Mouse (Mus musculus) kidney, adult 2 months (tissue): ENCODE measurements around the gene Cog1. TPM values are rescaled to one million over a fixed set of nuclear protein-coding genes. Genes with fewer than 3 reads are reported as not detected.

Source experiments
- DNase-seq: peaks from one replicate; pipeline ENCODE4 v3.0.0; 2021
- H3K27ac ChIP-seq: fragments of 200-500 bp; 2 replicates; pipeline ENCODE4 v1.5.1; 2012; ENCODE audit warnings: low read depth, low read length, control low read depth, inconsistent platforms; ENCODE audit not compliant: insufficient read depth
- H3K27me3 ChIP-seq: fragments of 200-500 bp; replicated peaks from 2 replicates; pipeline ENCODE4 v1.6.1; 2012; ENCODE audit warnings: mild to moderate bottlenecking, moderate library complexity, low read length, inconsistent platforms; ENCODE audit not compliant: control insufficient read depth, insufficient read depth
- H3K36me3 ChIP-seq: fragments of 200-500 bp; 2 replicates; pipeline ENCODE4 v1.6.1; 2012; ENCODE audit warnings: mild to moderate bottlenecking, moderate library complexity, low read length, inconsistent platforms; ENCODE audit not compliant: control insufficient read depth, insufficient read depth
- H3K4me1 ChIP-seq: fragments of 200-500 bp; 2 replicates; pipeline ENCODE4 v1.6.1; 2011; ENCODE audit warnings: low read length; ENCODE audit not compliant: control insufficient read depth, insufficient read depth
- H3K4me3 ChIP-seq: fragments of 200-500 bp; 2 replicates; pipeline ENCODE4 v1.5.1; 2011; ENCODE audit warnings: mild to moderate bottlenecking, low read depth, low read length, control low read depth; ENCODE audit not compliant: insufficient read depth
- CTCF ChIP-seq: fragments of 200-500 bp; conservative IDR thresholded peaks from 2 replicates; pipeline ENCODE4 v1.5.1; 2011; ENCODE audit warnings: low read depth, mild to moderate bottlenecking, control low read depth, low read length, moderate library complexity, mixed read lengths; ENCODE audit not compliant: insufficient read depth, insufficient read length
- POLR2A ChIP-seq: fragments of 200-500 bp; IDR thresholded peaks from one replicate; pipeline ENCODE4 v1.6.1; 2011; ENCODE audit warnings: low read depth, low read length, control low read depth
- WGBS: fragments of 180-500 bp; shearing (Covaris S2); methylation state at CpG from one replicate; pipeline ENCODE4 v1.1.7; 2018; 5-methylcytosine and 5-hydroxymethylcytosine counted together
- polyA plus RNA-seq: library from polyadenylated mRNA; depleted of rRNA; stranded (reverse); fragments of >200 nt; gene quantifications from 2 replicates; pipeline ENCODE4 v1.2.3, GENCODE M21; 2012; rRNA removed

Cog1 gene
- 32.8 and 38.7 TPM in 2 replicates for polyA plus RNA-seq

DNA sequence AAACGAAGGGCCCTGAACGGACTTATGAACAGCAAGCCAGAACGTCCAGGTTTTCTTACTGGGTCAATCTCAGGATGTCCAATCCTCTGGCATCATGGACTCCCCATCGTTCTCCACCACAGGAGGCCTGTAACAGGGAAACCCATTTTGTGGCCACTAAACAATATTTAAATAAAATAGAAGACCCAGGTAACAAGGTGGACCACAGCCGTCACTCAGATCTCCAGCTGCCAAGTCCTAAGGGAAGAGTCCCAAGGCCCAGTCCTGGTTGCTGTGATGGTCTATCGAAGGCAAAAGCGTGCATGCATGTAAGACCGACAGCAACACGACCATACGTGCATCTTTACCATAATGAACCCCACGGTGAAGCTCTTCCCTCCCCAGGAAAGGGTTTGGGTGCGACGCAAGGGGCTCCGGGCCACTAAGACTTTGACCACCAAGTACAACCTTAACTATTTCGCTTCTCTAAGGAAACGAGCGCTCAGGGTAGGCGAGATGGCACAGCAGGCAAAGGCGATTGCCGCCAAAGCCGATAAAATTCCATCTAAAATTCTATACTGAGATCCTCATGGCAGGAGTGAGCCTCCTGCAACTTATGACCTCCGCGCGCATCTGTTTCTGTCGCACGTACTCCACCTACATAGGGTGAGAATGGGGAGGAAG, at the start of gene Cog1:
TSS of gene Cog1 (plus strand) at position 480 of the 663 bp plus-strand sequence.
- Histone ChIP-seq H3K4me3 (peak within 1 kb of the TSS; percentile 100), H3K27ac (peak within 1 kb of the TSS; percentile 96), H3K27me3 (no peaks in the 10 kb centered on the region), H3K4me1 (peaks cover 15% of the 10 kb centered on the region), H3K36me3 (no peaks in the 10 kb centered on the region)
- DNase-seq = no peak
- no peak for TF ChIP-seq POLR2A
- no peak for TF ChIP-seq CTCF
- WGBS = 46% methylated on average over 26 of the region's 26 CpGs

DNA sequence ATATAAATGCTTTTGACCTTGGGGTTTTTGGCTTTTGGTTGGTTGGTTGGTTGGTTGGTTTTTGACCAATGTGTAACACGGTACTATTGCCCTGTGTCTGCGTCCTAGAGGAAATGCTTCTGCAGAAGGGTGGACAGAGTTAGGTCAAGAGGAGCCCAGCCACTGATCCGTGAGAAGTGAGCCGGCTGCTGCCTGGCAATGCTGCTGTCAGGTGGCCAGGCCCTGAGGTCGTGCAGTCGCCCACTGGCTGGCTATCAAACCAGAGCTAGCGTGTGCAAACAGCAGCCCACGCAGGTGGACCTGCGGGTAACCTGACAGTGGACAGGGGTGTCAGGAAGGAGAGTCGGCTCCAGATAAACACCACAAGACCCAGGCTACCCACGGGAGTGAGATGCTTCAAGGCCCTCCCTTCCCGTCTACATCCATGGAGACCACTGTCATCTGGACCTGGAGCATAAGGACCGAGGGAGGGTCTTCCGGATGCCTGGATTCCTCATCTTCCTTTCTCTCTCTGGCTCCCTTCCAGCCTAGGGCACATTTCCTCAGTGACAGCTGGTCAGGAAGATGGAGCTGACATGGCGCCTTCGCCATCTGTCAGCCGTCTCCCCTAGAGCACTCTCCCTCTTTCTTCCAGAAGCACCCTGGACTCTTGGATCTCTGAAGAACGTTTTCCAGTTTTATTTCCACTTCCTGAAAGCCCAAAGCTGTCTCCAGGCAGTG, 48.3 kb upstream of the Cog1 start:
- no peaks in the 10 kb centered on the region for H3K4me1 ChIP-seq
- no peak for TF ChIP-seq CTCF
- TF ChIP-seq POLR2A = no peak
- DNase-seq = peak; percentile 65
- no peaks in the 10 kb centered on the region for H3K36me3 ChIP-seq
- no peaks in the 10 kb centered on the region for H3K27me3 ChIP-seq
- 53% methylated on average over 18 of the region's 18 CpGs for WGBS
- no peak overlapping the region for H3K4me3 ChIP-seq
- H3K27ac ChIP-seq = no peak overlapping the region

GRCm38 (mm10) chr11:113601616-113602343, 47.2 kb upstream of the Cog1 start:
- DNase-seq = no peak
- Histone ChIP-seq H3K4me1 (no peaks in the 10 kb centered on the region), H3K27me3 (no peaks in the 10 kb centered on the region), H3K4me3 (no peak overlapping the region), H3K36me3 (no peaks in the 10 kb centered on the region), H3K27ac (no peak overlapping the region)
- WGBS = 77% methylated on average over 12 of the region's 12 CpGs
- TF ChIP-seq CTCF (no peak), POLR2A (no peak)

- H3K27me3 ChIP-seq = no peaks in the 10 kb centered on the region
- no peaks in the 10 kb centered on the region for H3K36me3 ChIP-seq
- H3K4me1 ChIP-seq = peaks cover 6% of the 10 kb centered on the region
- no peak overlapping the region for H3K27ac ChIP-seq
- TF ChIP-seq CTCF (no peak), POLR2A (no peak)
- no peak for DNase-seq
- WGBS = 97% methylated on average over 12 of the region's 12 CpGs
- no peak overlapping the region for H3K4me3 ChIP-seq
Measured at GRCm38 (mm10) chr11:113607556-113607955, 41.4 kb upstream of the Cog1 start.

DNA sequence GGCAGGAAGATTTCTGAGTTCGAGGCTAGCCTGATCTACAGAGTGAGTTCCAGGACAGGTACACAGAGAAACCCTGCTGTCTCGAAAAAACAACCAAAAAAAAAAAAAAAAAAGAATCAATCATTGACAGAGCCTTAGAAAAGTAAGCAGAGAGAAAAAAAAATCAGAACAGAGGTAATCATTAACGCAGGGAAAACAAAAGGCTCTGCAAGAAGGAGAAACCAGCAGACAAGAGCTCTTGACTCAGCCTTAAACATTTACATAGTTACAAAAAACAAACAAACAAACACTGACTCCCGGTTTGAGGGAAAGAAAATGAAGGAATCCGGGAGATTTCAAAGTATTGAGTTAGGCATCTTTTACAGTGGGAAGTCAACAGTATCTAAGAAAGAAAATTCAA, 39.4 kb upstream of the Cog1 start:
- H3K27ac ChIP-seq = no peak overlapping the region
- TF ChIP-seq POLR2A (no peak), CTCF (no peak)

DNA sequence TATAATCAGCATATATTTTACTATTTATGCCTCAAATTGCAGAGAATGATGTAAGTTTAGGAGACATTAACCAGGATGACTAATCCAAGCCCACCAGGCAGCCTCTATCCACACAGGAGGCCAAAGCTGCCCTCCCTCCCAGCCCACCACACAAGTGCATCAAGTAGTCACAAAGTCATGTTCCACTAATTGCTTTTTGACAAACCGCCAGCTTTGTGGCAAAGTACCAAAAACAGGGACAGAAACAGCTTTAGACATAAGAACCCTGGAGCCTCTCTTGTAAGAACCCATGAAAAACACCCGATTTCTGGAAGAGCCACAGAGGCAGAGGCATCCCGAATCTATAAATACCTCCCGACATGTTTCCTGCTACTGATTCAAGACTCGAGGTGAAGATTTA, 38.7 kb upstream of the Cog1 start:
- H3K27me3 ChIP-seq = no peaks in the 10 kb centered on the region
- H3K4me1 ChIP-seq = peaks cover 6% of the 10 kb centered on the region
- DNase-seq = peak; percentile 62
- H3K27ac ChIP-seq = no peak overlapping the region
- H3K4me3 ChIP-seq = no peak overlapping the region
- no peak for TF ChIP-seq CTCF
- no peak for TF ChIP-seq POLR2A
- H3K36me3 ChIP-seq = no peaks in the 10 kb centered on the region
- 23% methylated on average over 5 of the region's 5 CpGs for WGBS

More for the DNA sequence above, 39.4 kb upstream of the Cog1 start:
- H3K4me1 ChIP-seq = peaks cover 6% of the 10 kb centered on the region
- H3K4me3 ChIP-seq = no peak overlapping the region
- DNase-seq = peak; percentile 64
- H3K36me3 ChIP-seq = no peaks in the 10 kb centered on the region
- no peaks in the 10 kb centered on the region for H3K27me3 ChIP-seq
- 39% methylated on average over 5 of the region's 5 CpGs for WGBS

- no peak overlapping the region for H3K27ac ChIP-seq
- TF ChIP-seq CTCF (no peak), POLR2A (no peak)
Measured at GRCm38 (mm10) chr11:113611112-113611646, 37.8 kb upstream of the Cog1 start.

More at GRCm38 (mm10) chr11:113611112-113611646, 37.8 kb upstream of the Cog1 start:
- WGBS = 70% methylated on average over 10 of the region's 10 CpGs
- Histone ChIP-seq H3K4me1 (peaks cover 6% of the 10 kb centered on the region), H3K27me3 (no peaks in the 10 kb centered on the region), H3K36me3 (no peaks in the 10 kb centered on the region), H3K4me3 (no peak overlapping the region)
- peak; percentile 55 for DNase-seq
